Mouse (Mus musculus): Measurements from ENCODE around the gene Kcnmb1. TPM values are rescaled to one million over a fixed set of nuclear protein-coding genes. Genes with fewer than 3 reads are reported as not detected.

Gene Kcnmb1
- polyA plus RNA-seq, 1 experiment, result not detected

DNA sequence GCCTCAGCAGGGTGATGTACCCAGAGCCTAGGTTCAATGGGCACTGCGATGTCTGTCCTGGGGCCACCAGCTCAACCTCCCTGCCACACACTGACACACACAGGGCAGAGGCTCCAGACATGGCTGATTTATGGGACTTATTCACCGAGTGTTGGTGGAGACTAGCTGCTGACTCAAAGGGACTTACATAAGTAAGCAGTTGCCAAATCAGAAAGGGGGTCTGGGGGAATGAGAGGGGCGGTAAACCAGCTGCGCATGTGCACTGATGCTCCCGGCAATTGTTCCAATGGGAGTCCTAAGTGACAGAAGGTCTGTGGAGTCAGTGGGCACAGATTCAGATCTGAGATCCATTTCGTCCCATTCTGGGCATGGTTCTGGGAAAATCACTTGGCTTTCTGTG, 5.2 kb upstream of the Kcnmb1 start:
- Histone ChIP-seq H3K4me3 (replicated peaks) (no peak overlapping the region), H3K9me3 (0 out of 2 replicates have a peak, but pooled peaks cover 6% of the 10 kb centered on the region), H3K27me3 (replicated peaks) (peaks cover 49% of the 10 kb centered on the region), H3K4me1 (peaks cover 7% of the 10 kb centered on the region), H3K36me3 (replicated peaks; ENCODE audit: low read length) (no peaks in the 10 kb centered on the region)
- TF ChIP-seq FLI1 (IDR thresholded peaks at IDR 0.05; ENCODE audit: low read length), result no peak
- TF ChIP-seq GATA1 (IDR thresholded peaks at IDR 0.05; ENCODE audit: borderline replicate concordance, low read length), result no peak

DNA sequence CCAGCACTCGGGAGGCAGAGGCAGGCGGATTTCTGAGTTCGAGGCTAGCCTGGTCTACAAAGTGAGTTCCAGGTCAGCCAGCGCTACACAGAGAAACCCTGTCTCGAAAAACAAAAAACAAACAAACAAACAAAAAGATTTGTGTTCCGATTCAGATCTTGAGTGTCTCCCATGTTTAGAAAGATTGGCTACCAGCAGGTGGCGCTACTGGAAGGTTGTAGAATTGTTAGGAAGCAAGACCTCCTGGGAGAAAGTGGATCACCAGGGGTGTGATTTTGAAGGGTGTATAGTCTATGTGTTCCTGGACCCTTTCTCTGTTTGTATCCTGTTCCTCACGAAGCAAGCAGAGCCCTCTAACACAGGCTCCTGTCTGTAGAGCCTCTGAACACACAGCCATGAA, 4.1 kb upstream of the Kcnmb1 start:
- no peak for TF ChIP-seq GATA1 (IDR thresholded peaks at IDR 0.05; ENCODE audit: borderline replicate concordance, low read length)
- no peak for TF ChIP-seq FLI1 (IDR thresholded peaks at IDR 0.05; ENCODE audit: low read length)

DNA sequence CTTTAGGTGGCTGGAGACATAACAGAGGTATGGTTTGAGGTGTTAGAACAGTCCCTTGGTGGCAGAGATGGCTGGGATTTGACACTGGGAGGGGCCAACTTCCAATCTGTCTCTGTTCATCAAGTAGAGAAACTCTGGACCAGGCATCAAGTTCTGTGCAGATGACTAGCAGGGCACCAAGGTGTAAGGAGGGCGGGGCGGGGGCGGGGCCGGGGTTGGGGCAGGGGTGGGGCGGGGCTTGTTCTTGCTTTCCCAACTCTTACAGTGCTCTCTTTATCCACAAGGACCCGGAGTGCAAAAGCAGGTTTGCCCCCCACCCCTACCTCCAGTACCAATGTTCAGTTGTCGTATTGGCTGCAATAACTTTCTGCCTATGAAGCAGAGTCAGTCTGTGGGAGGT, 635 bp upstream of the Kcnmb1 start:
- TF ChIP-seq FLI1 (IDR thresholded peaks at IDR 0.05; ENCODE audit: low read length) (no peak), GATA1 (IDR thresholded peaks at IDR 0.05; ENCODE audit: borderline replicate concordance, low read length) (no peak)
- H3K9me3 ChIP-seq, result 0 out of 2 replicates have a peak, but pooled peaks cover 6% of the 10 kb centered on the region
- no peaks in the 10 kb centered on the region for H3K36me3 ChIP-seq (replicated peaks; ENCODE audit: low read length)

More for the DNA sequence above, 4.1 kb upstream of the Kcnmb1 start:
- Histone ChIP-seq H3K36me3 (replicated peaks; ENCODE audit: low read length) (no peaks in the 10 kb centered on the region), H3K4me3 (replicated peaks) (no peak overlapping the region), H3K9me3 (0 out of 2 replicates have a peak, but pooled peaks cover 6% of the 10 kb centered on the region), H3K4me1 (peaks cover 16% of the 10 kb centered on the region), H3K27me3 (replicated peaks) (peaks cover 50% of the 10 kb centered on the region)

DNA sequence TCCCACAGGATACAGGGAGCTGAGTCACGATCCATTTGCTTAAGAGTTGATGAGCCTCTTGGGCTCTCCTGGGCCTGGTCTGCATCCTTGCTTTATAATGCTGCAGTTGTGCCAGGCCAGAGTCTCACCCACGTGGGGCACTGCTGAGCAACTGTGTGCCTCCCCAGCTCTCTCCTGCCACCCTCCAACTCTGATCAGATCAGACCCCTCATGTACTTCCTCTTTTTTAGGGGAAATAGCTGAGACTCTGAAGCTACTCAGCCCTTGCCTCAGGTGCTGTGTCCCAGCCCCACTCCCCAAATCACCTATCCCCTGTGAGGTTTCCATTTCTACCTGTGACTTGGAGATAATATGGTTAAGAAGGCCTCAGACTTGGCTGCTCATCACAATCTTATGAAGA, 2.6 kb downstream of the Kcnmb1 start:
- no peaks in the 10 kb centered on the region for H3K36me3 ChIP-seq (replicated peaks; ENCODE audit: low read length)
- H3K27me3 ChIP-seq (replicated peaks), result peaks cover 62% of the 10 kb centered on the region

More for the DNA sequence above, 635 bp upstream of the Kcnmb1 start:
- no peak overlapping the region for H3K4me3 ChIP-seq (replicated peaks)
- H3K27me3 ChIP-seq (replicated peaks), result peaks cover 45% of the 10 kb centered on the region
- peaks cover 34% of the 10 kb centered on the region for H3K4me1 ChIP-seq

DNA sequence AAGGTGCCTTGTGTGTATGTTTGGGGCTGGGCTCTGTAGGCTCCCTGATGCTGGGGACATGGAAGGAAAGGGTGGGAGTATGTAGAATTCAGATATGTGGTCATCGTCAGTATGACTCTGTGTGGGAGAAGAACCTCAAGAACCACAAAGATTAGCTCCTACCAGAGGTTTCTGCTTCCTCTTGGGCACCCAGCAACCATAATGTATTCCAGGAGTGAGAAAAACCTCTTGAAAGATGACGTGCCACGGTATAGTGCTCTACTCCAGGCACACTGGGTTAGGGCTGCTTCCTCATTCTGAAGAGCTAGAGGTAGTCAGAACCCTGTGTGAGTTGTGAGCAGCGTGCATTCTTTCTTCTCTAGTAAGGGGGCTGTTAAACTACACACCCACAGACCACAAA, 4.9 kb downstream of the Kcnmb1 start:
- TF ChIP-seq FLI1 (IDR thresholded peaks at IDR 0.05; ENCODE audit: low read length), result no peak
- no peak for TF ChIP-seq GATA1 (IDR thresholded peaks at IDR 0.05; ENCODE audit: borderline replicate concordance, low read length)
- no peaks in the 10 kb centered on the region for H3K9me3 ChIP-seq
- H3K27me3 ChIP-seq (replicated peaks), result peaks cover 54% of the 10 kb centered on the region
- H3K4me3 ChIP-seq (replicated peaks), result no peak overlapping the region
- peaks cover 40% of the 10 kb centered on the region for H3K4me1 ChIP-seq
- H3K36me3 ChIP-seq (replicated peaks; ENCODE audit: low read length), result no peaks in the 10 kb centered on the region

More for the DNA sequence above, 2.6 kb downstream of the Kcnmb1 start:
- Histone ChIP-seq H3K4me3 (replicated peaks) (no peak overlapping the region), H3K9me3 (no peaks in the 10 kb centered on the region), H3K4me1 (peaks cover 44% of the 10 kb centered on the region)
- no peak for TF ChIP-seq GATA1 (IDR thresholded peaks at IDR 0.05; ENCODE audit: borderline replicate concordance, low read length)
- TF ChIP-seq FLI1 (IDR thresholded peaks at IDR 0.05; ENCODE audit: low read length), result no peak

DNA sequence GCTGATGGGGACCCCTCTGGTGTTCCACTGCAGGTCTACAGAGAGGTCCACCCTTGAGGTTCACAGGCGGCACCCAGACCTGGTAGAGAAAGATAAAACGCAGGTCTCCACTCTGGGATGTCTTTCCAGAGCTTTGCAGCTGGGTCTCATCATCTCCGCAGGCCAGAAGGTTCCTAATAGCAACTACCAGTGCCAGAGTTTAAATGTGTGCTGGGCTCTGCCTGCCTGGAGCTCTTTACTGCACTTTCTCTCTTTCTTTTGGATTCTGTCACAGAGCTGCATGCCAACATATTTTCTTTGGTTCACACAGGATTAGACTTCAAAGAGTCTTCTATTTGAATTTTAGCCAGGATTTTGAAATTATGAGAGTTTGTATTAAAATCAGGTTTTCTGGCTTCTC, 6.4 kb downstream of the Kcnmb1 start:
- Histone ChIP-seq H3K4me1 (peaks cover 28% of the 10 kb centered on the region), H3K36me3 (replicated peaks; ENCODE audit: low read length) (no peaks in the 10 kb centered on the region), H3K4me3 (replicated peaks) (no peak overlapping the region), H3K9me3 (no peaks in the 10 kb centered on the region), H3K27me3 (replicated peaks) (peaks cover 51% of the 10 kb centered on the region)
- no peak for TF ChIP-seq GATA1 (IDR thresholded peaks at IDR 0.05; ENCODE audit: borderline replicate concordance, low read length)
- no peak for TF ChIP-seq FLI1 (IDR thresholded peaks at IDR 0.05; ENCODE audit: low read length)

DNA sequence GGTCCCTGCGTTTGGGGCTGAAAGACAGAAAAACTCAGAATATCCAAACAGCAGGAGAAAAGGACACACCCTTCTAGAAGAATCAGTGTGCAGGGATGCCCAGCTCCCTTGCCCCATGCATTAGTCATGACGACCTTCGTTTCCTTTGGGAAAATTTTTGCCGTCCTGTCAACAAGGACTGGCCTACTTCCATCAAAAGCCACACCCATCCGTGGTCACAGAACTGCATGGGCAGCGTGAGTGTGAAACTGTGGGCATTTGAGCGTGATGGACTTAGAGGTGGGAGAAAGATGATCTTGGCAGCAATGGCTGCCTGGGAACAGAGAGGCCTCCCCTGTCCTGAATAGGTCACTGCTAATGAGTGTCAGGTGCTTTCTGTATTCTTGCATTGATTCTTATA, 9.3 kb downstream of the Kcnmb1 start:
- Histone ChIP-seq H3K9me3 (no peaks in the 10 kb centered on the region), H3K27me3 (replicated peaks) (peaks cover 46% of the 10 kb centered on the region), H3K4me1 (peaks cover 12% of the 10 kb centered on the region), H3K4me3 (replicated peaks) (no peak overlapping the region), H3K36me3 (replicated peaks; ENCODE audit: low read length) (no peaks in the 10 kb centered on the region)
- TF ChIP-seq GATA1 (IDR thresholded peaks at IDR 0.05; ENCODE audit: borderline replicate concordance, low read length) (no peak), FLI1 (IDR thresholded peaks at IDR 0.05; ENCODE audit: low read length) (no peak)

DNA sequence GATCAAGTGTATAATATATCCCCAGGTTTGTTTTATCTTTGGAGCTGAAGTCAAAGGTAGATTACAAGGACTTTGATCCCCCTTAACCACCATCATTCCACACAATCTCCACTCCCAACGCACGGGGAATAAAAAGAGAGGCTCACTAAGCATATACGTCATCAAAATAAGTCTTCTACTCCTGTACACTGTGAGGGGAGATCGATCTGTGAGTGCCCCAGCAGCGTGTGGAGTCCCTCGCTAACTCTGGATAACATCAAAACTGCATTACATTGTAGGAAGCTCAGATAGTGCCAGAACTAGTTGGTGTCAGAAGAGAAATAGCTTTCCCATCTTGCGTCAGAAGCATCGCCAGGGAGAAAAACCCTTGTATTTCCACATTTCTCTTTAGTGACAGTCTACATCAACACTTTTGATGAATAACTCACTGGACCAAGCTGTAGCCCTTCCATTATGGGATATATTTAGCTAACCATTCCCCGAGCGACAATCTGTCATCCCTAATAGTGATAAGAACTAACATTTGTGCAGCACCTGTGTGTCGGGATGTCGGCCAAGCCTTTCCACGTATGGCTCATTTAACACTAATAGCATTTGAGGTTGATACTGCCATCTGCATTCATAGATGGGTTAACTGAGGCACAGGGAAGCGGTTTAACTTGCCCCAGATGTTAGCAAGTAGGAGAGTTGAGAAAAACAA, 11.7 kb downstream of the Kcnmb1 start:
- Histone ChIP-seq H3K27me3 (replicated peaks) (peaks cover 30% of the 10 kb centered on the region), H3K36me3 (replicated peaks; ENCODE audit: low read length) (no peaks in the 10 kb centered on the region), H3K4me3 (replicated peaks) (no peak overlapping the region), H3K9me3 (no peaks in the 10 kb centered on the region), H3K4me1 (no peaks in the 10 kb centered on the region)
- TF ChIP-seq GATA1 (IDR thresholded peaks at IDR 0.05; ENCODE audit: borderline replicate concordance, low read length) (no peak), FLI1 (IDR thresholded peaks at IDR 0.05; ENCODE audit: low read length) (no peak)

DNA sequence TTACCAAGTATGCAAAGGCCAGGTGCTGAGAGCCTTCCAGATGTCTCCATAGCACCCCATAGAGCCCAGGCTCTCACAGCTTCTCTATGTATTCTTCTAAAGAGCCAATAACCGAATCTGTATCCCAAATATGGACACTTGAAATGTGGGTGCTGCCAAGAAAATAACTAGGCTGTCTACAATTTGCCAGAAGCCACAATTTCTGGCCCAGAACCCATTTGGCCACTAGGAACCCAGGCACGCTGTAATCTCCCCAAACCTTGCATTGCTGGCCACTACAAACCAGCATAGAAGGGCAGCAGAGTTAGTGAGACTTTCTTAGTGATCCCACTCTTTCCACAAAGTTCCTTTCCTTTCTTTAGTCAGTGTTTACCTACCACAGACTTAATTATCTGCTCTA, 12.3 kb downstream of the Kcnmb1 start:
- TF ChIP-seq FLI1 (IDR thresholded peaks at IDR 0.05; ENCODE audit: low read length) (no peak), GATA1 (IDR thresholded peaks at IDR 0.05; ENCODE audit: borderline replicate concordance, low read length) (no peak)
- peaks cover 24% of the 10 kb centered on the region for H3K27me3 ChIP-seq (replicated peaks)
- H3K4me3 ChIP-seq (replicated peaks), result no peak overlapping the region
- peaks cover 1% of the 10 kb centered on the region for H3K4me1 ChIP-seq
- H3K9me3 ChIP-seq, result no peaks in the 10 kb centered on the region
- H3K36me3 ChIP-seq (replicated peaks; ENCODE audit: low read length), result no peaks in the 10 kb centered on the region

DNA sequence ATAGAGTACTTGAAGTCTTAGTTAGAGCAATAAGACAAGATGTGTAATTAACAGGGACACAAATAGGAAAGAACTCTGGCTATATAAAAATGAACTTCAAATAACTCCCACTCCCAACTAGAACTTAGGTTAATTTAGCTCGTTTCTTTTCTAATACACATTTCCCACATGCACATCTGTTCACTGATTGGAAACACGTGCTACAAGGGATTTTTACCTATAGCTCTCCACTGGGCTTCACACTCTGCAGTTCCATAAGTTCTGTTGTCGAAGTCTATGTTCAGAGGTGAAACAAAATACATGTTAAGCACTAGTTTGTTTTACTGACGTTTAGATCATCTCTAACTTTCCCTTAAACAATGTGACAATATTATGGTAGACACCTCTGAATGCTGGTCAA, 17.3 kb downstream of the Kcnmb1 start:
- H3K36me3 ChIP-seq (replicated peaks; ENCODE audit: low read length), result no peaks in the 10 kb centered on the region
- H3K9me3 ChIP-seq, result no peaks in the 10 kb centered on the region
- peaks cover 19% of the 10 kb centered on the region for H3K4me1 ChIP-seq
- no peak for TF ChIP-seq GATA1 (IDR thresholded peaks at IDR 0.05; ENCODE audit: borderline replicate concordance, low read length)
- TF ChIP-seq FLI1 (IDR thresholded peaks at IDR 0.05; ENCODE audit: low read length), result no peak
- peaks cover 12% of the 10 kb centered on the region for H3K27me3 ChIP-seq (replicated peaks)
- H3K4me3 ChIP-seq (replicated peaks), result peak overlapping the region; percentile 56

Measured in megakaryocyte, embryonic 14.5 days (primary cell).